Mouse (Mus musculus) thymus, postnatal 14 days (tissue): Measurements from ENCODE around the gene Dnase2b.

Experiments
- DNase-seq: peaks from one replicate; pipeline ENCODE4 v3.0.0; 2021

The Dnase2b gene

DNA sequence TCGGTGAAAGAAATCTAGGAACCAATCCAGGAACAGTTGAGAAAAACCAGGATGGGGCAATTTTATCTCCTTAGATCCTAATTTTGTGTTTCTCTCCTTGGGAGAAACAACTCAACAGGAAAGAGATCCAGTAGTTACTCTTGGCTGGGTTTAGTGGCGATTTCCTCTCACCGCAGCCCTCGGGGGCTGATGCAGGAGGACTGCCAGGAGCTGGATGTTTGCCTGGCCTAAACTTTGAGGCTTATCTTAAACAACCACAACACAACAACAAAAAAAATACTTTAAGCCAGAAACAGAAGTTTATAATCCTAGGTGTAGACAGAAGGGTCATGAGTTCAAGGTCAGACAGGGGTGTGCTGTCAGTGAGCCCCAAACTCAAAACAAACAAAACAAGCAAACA lies 3.6 kb downstream of the Dnase2b start:
- no peak for DNase-seq

GRCm38 (mm10) chr3:146611261-146611660 lies 4.1 kb downstream of the Dnase2b start:
- DNase-seq, result no peak

DNA sequence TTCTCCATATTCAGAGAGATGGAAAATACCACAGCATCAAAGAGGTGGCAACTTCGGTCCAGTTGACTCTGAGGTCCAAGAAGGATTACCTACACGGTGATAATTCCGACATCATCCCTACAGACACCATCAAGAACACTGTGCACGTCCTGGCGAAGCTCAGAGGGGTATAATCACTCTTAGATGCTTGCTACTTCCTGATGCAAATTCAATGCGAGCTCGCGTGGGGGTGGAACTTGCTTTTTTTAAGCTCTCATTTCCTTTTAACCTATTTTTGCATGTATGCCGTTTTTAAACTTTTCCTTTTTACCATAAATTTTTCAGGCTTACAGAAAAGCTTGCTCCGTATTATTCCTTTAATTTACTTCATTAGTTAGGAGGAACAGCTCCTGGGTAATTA lies 5.1 kb downstream of the Dnase2b start:
- no peak for DNase-seq

DNA sequence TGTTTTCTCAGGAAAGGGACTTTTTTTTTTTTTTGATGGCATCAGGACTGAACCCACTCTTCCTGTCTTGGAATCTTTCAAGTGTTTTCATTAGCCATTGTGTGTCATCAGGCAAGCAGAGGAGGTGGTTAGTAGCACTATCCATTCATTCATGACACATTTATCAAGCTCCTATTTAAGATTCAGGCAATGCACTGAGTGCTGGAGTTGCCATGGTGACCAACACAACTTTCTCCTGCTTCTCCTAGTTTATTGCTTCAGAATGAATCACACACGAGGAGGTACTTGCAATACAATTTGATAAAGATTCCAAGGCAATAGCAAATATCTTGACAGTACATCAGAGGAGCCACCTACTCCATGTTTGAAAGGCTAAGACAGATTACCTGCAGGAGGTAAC lies 8.0 kb downstream of the Dnase2b start:
- no peak for DNase-seq

DNA sequence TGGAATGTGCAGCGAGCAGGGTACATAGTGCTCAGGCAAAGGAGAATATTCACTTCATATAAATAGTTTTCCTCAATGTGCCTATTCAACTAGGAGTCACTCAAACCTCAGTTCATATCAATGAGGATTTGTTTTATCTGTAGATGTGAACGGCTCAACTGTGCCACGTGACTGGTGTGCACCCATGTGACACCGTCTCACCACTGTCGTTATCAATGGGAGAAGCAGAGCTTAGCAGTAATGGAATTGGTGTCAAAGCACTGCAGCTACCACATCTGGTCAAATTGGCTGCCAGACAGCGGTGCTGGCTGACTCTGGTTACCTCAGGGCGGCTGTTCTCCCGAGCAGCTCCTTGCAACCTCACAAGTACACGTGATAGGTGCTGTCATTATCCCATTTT lies 10.7 kb downstream of the Dnase2b start:
- DNase-seq, result no peak

GRCm38 (mm10) chr3:146602531-146602930 lies 12.9 kb downstream of the Dnase2b start:
- no peak for DNase-seq

DNA sequence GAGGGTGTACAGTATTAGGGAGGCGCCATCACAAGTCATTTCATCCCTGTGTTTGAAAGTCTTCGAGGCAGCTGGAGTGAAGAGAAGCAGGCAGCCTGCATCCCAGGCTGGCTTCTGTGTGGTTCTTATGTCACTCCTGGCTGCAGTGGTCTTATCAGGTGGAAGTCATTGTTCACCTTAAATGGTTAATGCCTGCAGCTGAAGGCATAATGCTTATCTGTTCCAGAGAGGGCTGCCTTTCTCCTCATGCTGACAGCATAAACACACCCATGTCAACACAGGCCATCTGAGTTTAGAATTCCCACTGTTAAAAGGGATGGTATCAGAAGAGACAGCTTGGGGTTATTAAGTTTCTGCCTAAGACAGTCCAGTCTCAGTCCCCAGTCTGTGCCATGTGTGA lies 14.2 kb downstream of the Dnase2b start:
- DNase-seq, result no peak

DNA sequence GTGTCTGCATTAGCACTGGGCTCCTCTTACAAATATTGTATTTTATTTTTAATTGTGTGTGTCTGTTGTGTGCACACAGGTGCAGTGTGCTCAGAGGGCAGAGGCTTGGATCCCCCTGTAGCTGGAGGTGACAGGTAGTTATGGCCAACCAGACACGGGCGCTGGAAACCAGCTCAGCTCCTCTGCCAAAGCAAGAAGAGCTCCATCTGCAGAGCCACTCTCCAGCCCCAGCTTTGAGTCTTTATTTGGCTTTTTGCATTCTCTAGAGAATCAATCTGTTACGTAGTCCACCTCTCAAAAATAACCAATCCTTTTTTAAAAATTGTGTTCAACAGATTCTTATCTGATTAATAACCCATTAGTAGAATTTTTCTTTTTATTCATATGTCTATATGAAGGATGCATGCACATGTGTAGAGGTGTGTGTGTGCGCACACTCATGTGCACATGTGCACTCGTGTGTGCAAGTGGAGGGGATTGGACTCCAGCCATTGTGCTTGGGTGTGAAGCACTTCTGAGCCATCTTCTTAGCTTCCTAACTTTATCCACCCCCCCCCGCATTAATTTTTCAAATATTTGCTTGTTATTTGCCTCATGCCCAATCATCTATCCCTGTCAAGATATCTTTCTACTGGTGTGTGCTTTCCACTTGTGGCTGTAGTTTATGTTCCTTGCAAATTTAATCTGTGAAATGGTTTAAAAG lies 16.0 kb downstream of the Dnase2b start:
- DNase-seq, result no peak

- no peak for DNase-seq
These were observed 17.0 kb downstream of the Dnase2b start for GRCm38 (mm10) chr3:146598411-146598810.

DNA sequence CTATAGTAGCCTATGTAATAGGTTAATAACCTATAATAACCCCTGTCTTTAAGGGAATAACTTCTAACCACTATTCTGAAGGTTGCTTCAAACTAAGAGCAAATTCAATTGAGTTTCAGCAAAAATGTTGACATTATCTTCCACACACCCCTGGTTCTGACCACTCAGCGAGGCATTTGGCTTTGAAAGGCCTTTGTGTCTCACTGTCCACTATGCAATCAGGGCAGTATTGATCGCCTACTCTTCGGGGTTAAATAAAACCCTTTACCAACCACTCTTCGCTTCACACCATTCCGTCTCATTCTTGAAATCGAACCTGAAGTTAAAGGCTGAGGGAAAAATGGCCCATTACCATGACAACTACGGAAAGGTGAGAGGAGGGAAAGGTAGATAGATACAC lies 18.5 kb downstream of the Dnase2b start:
- no peak for DNase-seq

DNA sequence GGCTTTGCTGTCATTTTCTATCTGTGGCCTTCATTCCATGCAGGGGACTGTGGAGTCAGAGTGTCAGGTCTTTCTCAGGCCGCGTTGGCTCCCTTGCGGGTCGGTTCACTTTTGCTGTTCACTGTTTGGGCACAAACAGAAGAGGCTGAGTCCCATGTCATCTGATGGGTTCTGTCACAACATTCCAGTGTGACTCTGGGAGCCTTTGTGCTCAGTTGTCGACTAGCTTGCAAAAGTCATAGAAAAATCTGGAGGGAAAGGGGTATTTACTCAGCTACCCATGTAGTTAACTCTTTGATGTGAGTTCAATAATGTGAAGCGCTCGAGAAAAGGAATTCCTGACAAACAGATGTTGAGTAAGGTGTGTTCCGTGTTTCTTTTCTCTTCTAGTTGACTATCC lies 19.0 kb downstream of the Dnase2b start:
- DNase-seq, result no peak

GRCm38 (mm10) chr3:146595440-146595839 lies 20.0 kb downstream of the Dnase2b start:
- DNase-seq, result no peak

DNA sequence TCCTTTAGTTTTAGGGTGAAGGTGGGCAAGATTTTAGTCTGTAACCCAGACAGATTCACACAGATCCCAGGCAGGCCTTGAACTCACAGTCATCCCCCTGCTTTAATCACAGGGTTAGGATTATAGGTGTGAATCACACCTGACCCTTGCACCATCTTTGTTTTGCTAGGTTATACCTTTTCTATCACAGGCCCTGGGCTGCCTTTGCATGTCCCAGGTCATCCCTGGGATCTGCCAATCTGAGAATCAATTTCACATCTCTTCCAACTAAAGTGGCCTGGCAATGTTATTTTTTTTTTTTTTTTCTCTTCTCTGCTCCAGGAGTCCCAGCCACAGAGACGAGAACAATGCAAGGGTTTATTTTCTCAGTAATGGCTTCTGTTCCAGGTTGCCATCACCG lies 23.8 kb downstream of the Dnase2b start:
- no peak for DNase-seq

DNA sequence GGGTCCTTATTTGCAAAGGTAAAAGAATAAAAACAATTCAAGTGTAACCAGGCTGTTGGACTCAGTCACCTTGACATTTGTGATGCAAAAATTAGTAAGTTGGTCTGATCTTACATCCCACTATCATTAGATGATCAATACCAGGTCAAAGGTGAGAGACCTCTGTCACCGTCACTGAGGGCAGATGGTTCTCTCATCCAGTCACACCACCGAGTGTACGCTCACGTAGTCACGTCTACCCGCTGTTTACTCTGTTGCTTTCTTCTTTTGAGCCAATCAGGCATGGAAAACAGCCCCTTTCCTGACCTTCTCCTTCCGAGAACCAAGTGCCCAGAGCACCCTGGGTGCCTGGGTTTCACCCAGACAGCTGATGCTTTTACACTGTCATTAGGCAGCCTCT lies 24.2 kb downstream of the Dnase2b start:
- no peak for DNase-seq

DNA sequence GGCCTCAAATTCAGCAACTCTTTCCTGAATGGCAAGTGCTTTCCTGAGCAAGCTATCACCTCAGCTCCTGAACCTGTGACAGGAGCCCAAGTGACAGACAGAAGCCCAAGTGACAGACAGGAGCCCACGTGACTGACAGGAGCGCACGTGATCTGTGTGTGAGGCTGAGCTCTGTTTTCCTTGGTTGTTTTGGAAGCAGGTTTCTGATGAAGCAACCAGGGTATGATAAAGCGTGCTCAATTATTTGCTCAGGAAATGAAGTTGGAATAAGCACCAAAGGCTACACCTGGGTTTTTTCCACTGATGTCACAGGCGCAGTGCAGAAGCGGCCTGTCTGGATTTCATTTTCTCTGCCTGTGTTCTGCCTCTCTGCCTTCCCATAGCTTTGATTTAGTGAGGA lies 25.9 kb downstream of the Dnase2b start:
- no peak for DNase-seq

GRCm38 (mm10) chr3:146586616-146587015 lies 28.8 kb downstream of the Dnase2b start:
- no peak for DNase-seq

DNA sequence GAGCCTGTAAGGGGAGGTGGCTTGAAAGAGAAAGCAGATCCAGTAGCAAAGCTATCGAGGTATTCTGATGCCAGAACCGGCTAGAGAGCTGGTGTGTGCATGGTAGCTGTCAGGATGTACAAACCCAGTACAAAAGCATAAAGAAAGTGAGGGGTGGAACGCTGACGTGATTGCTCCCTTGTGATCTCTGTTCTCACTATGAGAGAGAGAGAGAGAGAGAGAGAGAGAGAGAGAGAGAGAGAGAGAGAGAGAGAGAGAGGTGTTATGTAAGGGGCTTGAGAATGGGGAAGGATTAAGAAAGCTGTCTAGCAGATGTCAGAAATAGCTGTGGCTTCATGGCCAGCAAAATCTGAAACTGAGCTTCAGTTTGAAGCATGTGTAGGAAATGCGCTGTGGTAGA lies 31.5 kb downstream of the Dnase2b start:
- no peak for DNase-seq

GRCm38 (mm10) chr3:146583478-146583877 lies 31.9 kb downstream of the Dnase2b start:
- no peak for DNase-seq

DNA sequence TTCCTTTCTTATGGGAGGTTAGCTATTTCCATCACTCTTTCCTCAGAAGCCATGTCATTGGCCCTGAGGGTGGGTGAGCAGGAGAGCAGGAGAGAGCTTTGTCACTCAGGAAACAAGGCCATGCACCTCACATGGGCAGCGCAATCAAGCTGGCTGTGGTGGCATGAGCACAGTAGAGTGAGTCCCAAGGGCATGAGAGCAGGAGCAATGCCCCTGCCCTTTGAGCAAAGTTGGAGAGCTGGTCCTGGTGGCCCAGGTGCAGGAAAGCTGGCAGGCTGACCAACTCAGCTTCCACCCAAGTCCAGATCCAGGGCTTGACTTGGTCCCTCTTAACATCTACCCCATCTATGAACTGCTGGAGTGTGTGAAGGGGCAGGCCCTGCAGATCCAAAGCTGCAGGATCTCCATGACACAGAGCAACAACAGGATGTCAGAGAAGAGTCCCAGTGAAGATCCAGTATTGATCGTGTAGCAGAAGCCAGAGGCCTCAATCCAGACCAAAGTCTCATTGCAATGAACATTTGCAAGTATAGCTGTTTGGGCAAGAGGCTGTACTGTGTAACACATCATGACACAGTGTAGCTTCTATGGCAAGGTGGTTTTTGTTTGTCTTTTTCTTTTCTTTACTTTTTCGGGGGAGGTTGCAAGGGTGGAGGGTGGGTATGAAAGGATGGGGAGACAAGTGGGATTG lies 35.2 kb downstream of the Dnase2b start:
- no peak for DNase-seq

- DNase-seq, result no peak
These were observed 37.8 kb downstream of the Dnase2b start for GRCm38 (mm10) chr3:146577591-146577990.

- no peak for DNase-seq
These were observed 44.1 kb downstream of the Dnase2b start for GRCm38 (mm10) chr3:146571341-146571740.

DNA sequence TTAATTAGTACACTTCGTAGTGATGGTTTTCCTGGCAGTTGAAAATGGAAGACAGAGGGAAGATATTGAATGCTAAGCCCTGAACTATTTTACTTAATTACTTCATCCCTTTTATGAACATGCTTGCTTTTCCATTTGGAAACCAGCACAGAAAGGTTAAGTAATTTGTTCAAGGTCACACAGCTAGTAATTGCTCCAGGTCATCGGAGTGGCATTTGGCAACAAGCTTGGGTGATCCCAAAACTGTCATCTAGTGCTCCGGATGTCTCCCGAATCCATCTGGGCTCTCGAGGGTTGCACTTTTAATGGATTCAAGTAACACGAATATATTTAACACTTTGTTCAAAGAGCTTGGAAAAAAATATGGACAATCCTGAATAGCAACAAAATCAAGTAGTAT lies 44.5 kb downstream of the Dnase2b start:
- no peak for DNase-seq

GRCm38 (mm10) chr3:146570148-146570782 lies 45.1 kb downstream of the Dnase2b start, which contains the start of gene Uox:
Gene Uox (plus strand): TSS chr3:146570426.
- no peak for DNase-seq

DNA sequence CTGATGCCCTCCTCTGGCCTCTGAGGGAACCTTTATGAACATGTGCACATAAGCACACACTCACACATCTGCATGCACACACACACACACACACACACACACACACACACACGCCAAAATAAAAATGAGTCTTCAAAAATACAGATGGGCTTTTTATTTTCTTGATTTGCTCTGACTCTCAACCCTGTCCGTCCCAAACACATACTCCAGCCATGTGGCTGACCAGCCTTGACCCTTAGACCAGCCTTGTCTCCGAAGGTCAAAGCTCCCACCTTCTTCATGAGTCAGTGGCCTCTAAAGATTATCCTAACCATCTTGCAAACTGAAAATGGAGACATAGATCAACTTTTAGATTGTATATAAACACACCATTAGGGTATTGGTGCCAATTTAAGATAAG lies 45.8 kb downstream of the Dnase2b start:
- DNase-seq, result no peak
